Mouse (Mus musculus): Measurements from ENCODE around the gene Cd2bp2.

DNA sequence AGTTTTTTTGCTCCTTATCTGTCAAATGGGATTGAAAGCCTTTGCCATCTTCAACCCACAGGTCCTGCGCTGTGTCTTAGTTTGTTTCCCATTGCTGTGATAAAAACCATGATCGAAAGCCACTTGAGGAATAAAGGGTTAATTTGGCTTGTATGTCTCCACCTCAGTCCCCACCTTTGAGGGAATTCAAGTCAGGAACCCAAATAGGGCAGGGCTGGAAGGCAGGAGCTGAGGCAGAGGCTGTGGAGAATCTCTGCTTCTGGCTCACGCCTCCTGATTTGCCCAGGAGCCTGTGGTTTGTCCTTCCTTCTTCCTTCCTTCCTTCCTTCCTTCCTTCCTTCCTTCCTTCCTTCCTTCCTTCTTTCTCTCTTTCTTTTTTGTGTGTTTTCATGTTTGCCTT is 27.3 kb upstream of the Cd2bp2 start:
- TF ChIP-seq POLR2A (IDR thresholded peaks at IDR 0.05; ENCODE audit: control insufficient read depth, extremely low read depth, insufficient read depth, low read length, poor library complexity) (no peak), CTCF (IDR thresholded peaks at IDR 0.05; ENCODE audit: borderline replicate concordance, control insufficient read depth, extremely low read depth, insufficient read depth, low read length, poor library complexity) (no peak)

All from thymus, adult 2 months (tissue).